8 mouse cellular contexts compared by ENCODE assay signal in the genomic region with DNA sequence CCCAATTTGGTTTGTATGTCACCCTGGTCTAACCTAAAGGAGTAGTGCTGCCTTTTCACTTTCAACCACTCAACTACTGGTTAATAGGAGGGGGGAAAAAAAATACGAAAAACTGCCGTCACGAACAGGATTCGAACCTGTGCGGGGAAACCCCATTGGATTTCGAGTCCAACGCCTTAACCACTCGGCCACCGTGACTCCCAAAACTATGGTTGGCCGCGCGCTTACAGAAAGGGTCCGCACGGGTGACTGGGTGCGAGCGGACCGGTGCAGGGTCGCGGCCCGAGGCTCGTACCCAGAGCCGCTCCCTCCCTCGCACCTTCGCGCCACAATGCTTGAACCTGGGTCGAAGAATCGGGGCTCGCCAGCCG. TPM values are rescaled to one million over a fixed set of nuclear protein-coding genes. Genes with fewer than 3 reads are reported as not detected.
DNase-seq lines count a peak whose midpoint lies in the region; ATAC-seq and TF ChIP-seq lines count a peak whose summit lies in the region.

No protein-coding gene starts in this region.

- H3K27ac ChIP-seq in brown adipose tissue, adult 24 weeks (replicated peaks; ENCODE audit: low read depth, low read length), result peak overlapping the region; percentile 74
- peak overlapping the region; percentile 98 for H3K27ac ChIP-seq in forebrain, embryonic 12.5 days
- peak overlapping the region; percentile 96 for H3K27ac ChIP-seq in neural tube, embryonic 14.5 days (ENCODE audit: low read depth, low read length)
- peak overlapping the region; percentile 90 for H3K27ac ChIP-seq in testis, adult 2 months (ENCODE audit: control insufficient read depth, insufficient read depth, low read depth, low read length)

- H3K36me3 ChIP-seq in E14TG2a.4 (ENCODE audit: insufficient read depth, low read length), result peaks cover 14% of the 10 kb centered on the region
- H3K36me3 ChIP-seq in forebrain, embryonic 12.5 days (replicated peaks), result peaks cover 21% of the 10 kb centered on the region
- peaks cover 14% of the 10 kb centered on the region; the same call in 1 of the 2 replicates for H3K36me3 ChIP-seq in neural tube, embryonic 14.5 days (ENCODE audit: control insufficient read depth, insufficient read depth, low read length)
- peaks cover 2% of the 10 kb centered on the region for H3K36me3 ChIP-seq in testis, adult 2 months (ENCODE audit: control insufficient read depth, insufficient read depth, low read length)

- intact Hi-C loops in heart, postnatal 25 days (cut with DNase I), result loop anchor here (2.0 to 5.0 kb wide), 2 partner anchors 78 to 121 kb away; a partner anchor contains a TSS

- peaks cover 47% of the 10 kb centered on the region for H3K27me3 ChIP-seq in E14TG2a.4 (ENCODE audit: insufficient read depth, low read length)
- no peaks in the 10 kb centered on the region; the same call in 1 of the 2 replicates for H3K27me3 ChIP-seq in forebrain, embryonic 12.5 days
- H3K27me3 ChIP-seq in neural tube, embryonic 14.5 days (ENCODE audit: control insufficient read depth, insufficient read depth, low read length), result no peaks in the 10 kb centered on the region
- no peaks in the 10 kb centered on the region for H3K27me3 ChIP-seq in testis, adult 2 months (ENCODE audit: control insufficient read depth, insufficient read depth, low read length)

- H3K4me2 ChIP-seq in forebrain, embryonic 12.5 days, result peak overlapping the region; percentile 86
- peak overlapping the region; percentile 59 for H3K4me2 ChIP-seq in neural tube, embryonic 14.5 days (ENCODE audit: low read depth, low read length)

- H3K9ac ChIP-seq in forebrain, embryonic 12.5 days, result peak overlapping the region; percentile 100
- H3K9ac ChIP-seq in neural tube, embryonic 14.5 days (replicated peaks; ENCODE audit: low read depth, low read length), result peak overlapping the region; percentile 96

- H3K4me3 ChIP-seq in E14TG2a.4 (replicated peaks; ENCODE audit: low read length), result peak overlapping the region; percentile 100
- H3K4me3 ChIP-seq in brown adipose tissue, adult 24 weeks (ENCODE audit: insufficient read depth, low read depth, low read length), result peak overlapping the region; percentile 97
- peak overlapping the region; percentile 94 for H3K4me3 ChIP-seq in forebrain, embryonic 12.5 days (replicated peaks)
- H3K4me3 ChIP-seq in neural tube, embryonic 14.5 days (ENCODE audit: low read depth, low read length), result peak overlapping the region; percentile 56
- H3K4me3 ChIP-seq in testis, adult 2 months (ENCODE audit: control insufficient read depth, low read depth, low read length), result peak overlapping the region; percentile 97

- no peak for TF ChIP-seq POLR2A in testis, adult 2 months (IDR thresholded peaks at IDR 0.05; ENCODE audit: control insufficient read depth, low read depth, low read length)

- peak; percentile 65 for ATAC-seq in forebrain, embryonic 12.5 days (ENCODE audit: low FRiP score)
- peak; percentile 74 for ATAC-seq in neural tube, embryonic 14.5 days (ENCODE audit: low read depth)

- H3K9me3 ChIP-seq in E14TG2a.4 (ENCODE audit: low read length), result no peaks in the 10 kb centered on the region
- no peaks in the 10 kb centered on the region for H3K9me3 ChIP-seq in forebrain, embryonic 12.5 days
- no peaks in the 10 kb centered on the region for H3K9me3 ChIP-seq in neural tube, embryonic 14.5 days (ENCODE audit: control insufficient read depth, low read length)

- DNase-seq in heart, postnatal 25 days (ENCODE audit: low spot score), result peak; percentile 77
- peak; percentile 85 to 95 for DNase-seq in layer of hippocampus, adult 18-20 months (ENCODE audit: low spot score in 2 of 2)
- peak; percentile 85 to 89 for DNase-seq in lung, adult 18-20 months

- H3K4me1 ChIP-seq in E14TG2a.4 (replicated peaks; ENCODE audit: low read depth, low read length), result peaks cover 33% of the 10 kb centered on the region
- H3K4me1 ChIP-seq in brown adipose tissue, adult 24 weeks (ENCODE audit: control insufficient read depth, insufficient read depth, insufficient read length, low read length), result peaks cover 5% of the 10 kb centered on the region; the same call in 1 of the 2 replicates
- H3K4me1 ChIP-seq in forebrain, embryonic 12.5 days, result peaks cover 12% of the 10 kb centered on the region
- H3K4me1 ChIP-seq in neural tube, embryonic 14.5 days (ENCODE audit: control insufficient read depth, insufficient read depth, low read length), result peaks cover 8% of the 10 kb centered on the region
- peaks cover 7% of the 10 kb centered on the region for H3K4me1 ChIP-seq in testis, adult 2 months (ENCODE audit: control insufficient read depth, insufficient read depth, low read length)

- TF ChIP-seq CTCF in E14TG2a.4 (conservative IDR thresholded peaks at IDR 0.05; ENCODE audit: low read length), result no peak
- no peak for TF ChIP-seq CTCF in testis, adult 2 months (IDR thresholded peaks at IDR 0.05; ENCODE audit: control insufficient read depth, insufficient read depth, insufficient replicate concordance, low read depth, low read length)

- under 1% methylated on average over 29 of the region's 29 CpGs for WGBS in forebrain, embryonic 12.5 days
- WGBS in neural tube, embryonic 14.5 days, result 0% methylated on average over 29 of the region's 29 CpGs

RNA-seq across cellular contexts. Expression of a gene that starts 0.7 kb away (rescaled TPM):
- 63.7 and 94.7 TPM in 2 replicates for polyA plus RNA-seq in brown adipose tissue, adult 24 weeks (2012; ENCODE audit: insufficient read depth, insufficient read length, missing spikeins)
- polyA plus RNA-seq in forebrain, embryonic 12.5 days (2016; fragmentation: Nextera tagmentation; extraction: Ambion mirVana), result 189 and 210 TPM in 2 replicates
- total RNA-seq in heart, postnatal 25 days (2021), result 10 to 100 TPM; 75.8 to 78.4 TPM
- 100 to 1,000 TPM; 242 to 261 TPM for total RNA-seq in layer of hippocampus, adult 18-20 months (2021)
- polyA plus RNA-seq in neural tube, embryonic 14.5 days (2014; fragmentation: Nextera tagmentation; extraction: Ambion mirVana), result 179 and 205 TPM in 2 replicates
- 138 and 141 TPM in 2 replicates for polyA plus RNA-seq in testis, adult 2 months (2012; rRNA removed)

RNA-seq across cellular contexts. Expression of a gene that starts 35.6 kb away (rescaled TPM):
- 1,414 and 1,508 TPM in 2 replicates for polyA plus RNA-seq in brown adipose tissue, adult 24 weeks (2012; ENCODE audit: insufficient read depth, insufficient read length, missing spikeins)
- 660 and 684 TPM in 2 replicates for polyA plus RNA-seq in forebrain, embryonic 12.5 days (2016; fragmentation: Nextera tagmentation; extraction: Ambion mirVana)
- total RNA-seq in heart, postnatal 25 days (2021), result 100 to 1,000 TPM; 294 to 314 TPM
- 100 to 1,000 TPM; 526 to 539 TPM for total RNA-seq in layer of hippocampus, adult 18-20 months (2021)
- polyA plus RNA-seq in neural tube, embryonic 14.5 days (2014; fragmentation: Nextera tagmentation; extraction: Ambion mirVana), result 831 and 835 TPM in 2 replicates
- 191 and 248 TPM in 2 replicates for polyA plus RNA-seq in testis, adult 2 months (2012; rRNA removed)

RNA-seq across cellular contexts. Expression of a gene that starts 40.2 kb away (rescaled TPM):
- 13.5 and 24.5 TPM in 2 replicates for polyA plus RNA-seq in brown adipose tissue, adult 24 weeks (2012; ENCODE audit: insufficient read depth, insufficient read length, missing spikeins)
- 2.4 and 2.7 TPM in 2 replicates for polyA plus RNA-seq in forebrain, embryonic 12.5 days (2016; fragmentation: Nextera tagmentation; extraction: Ambion mirVana)
- 1 to 10 TPM; 2.5 to 2.9 TPM for total RNA-seq in heart, postnatal 25 days (2021)
- 10 to 100 TPM; 20.7 to 21.2 TPM for total RNA-seq in layer of hippocampus, adult 18-20 months (2021)
- 6.4 and 8.9 TPM in 2 replicates for polyA plus RNA-seq in neural tube, embryonic 14.5 days (2014; fragmentation: Nextera tagmentation; extraction: Ambion mirVana)
- 20.3 and 23.2 TPM in 2 replicates for polyA plus RNA-seq in testis, adult 2 months (2012; rRNA removed)

RNA-seq across cellular contexts. Expression of a gene that starts 46.9 kb away (rescaled TPM):
- polyA plus RNA-seq in brown adipose tissue, adult 24 weeks (2012; ENCODE audit: insufficient read depth, insufficient read length, missing spikeins), result 15.1 and 17.1 TPM in 2 replicates
- polyA plus RNA-seq in forebrain, embryonic 12.5 days (2016; fragmentation: Nextera tagmentation; extraction: Ambion mirVana), result 61.9 and 62.0 TPM in 2 replicates
- 10 to 100 TPM; 16.0 to 16.5 TPM for total RNA-seq in heart, postnatal 25 days (2021)
- total RNA-seq in layer of hippocampus, adult 18-20 months (2021), result 10 to 100 TPM; 74.0 to 76.8 TPM
- 64.5 and 71.2 TPM in 2 replicates for polyA plus RNA-seq in neural tube, embryonic 14.5 days (2014; fragmentation: Nextera tagmentation; extraction: Ambion mirVana)
- polyA plus RNA-seq in testis, adult 2 months (2012; rRNA removed), result 82.6 and 84.1 TPM in 2 replicates

RNA-seq across cellular contexts. Expression of a gene that starts 47.0 kb away (rescaled TPM):
- 67.1 and 87.6 TPM in 2 replicates for polyA plus RNA-seq in brown adipose tissue, adult 24 weeks (2012; ENCODE audit: insufficient read depth, insufficient read length, missing spikeins)
- polyA plus RNA-seq in forebrain, embryonic 12.5 days (2016; fragmentation: Nextera tagmentation; extraction: Ambion mirVana), result 141 and 155 TPM in 2 replicates
- total RNA-seq in heart, postnatal 25 days (2021), result 10 to 100 TPM; 44.4 to 46.8 TPM
- 10 to 100 TPM; 96.5 to 98.5 TPM for total RNA-seq in layer of hippocampus, adult 18-20 months (2021)
- 131 and 140 TPM in 2 replicates for polyA plus RNA-seq in neural tube, embryonic 14.5 days (2014; fragmentation: Nextera tagmentation; extraction: Ambion mirVana)
- 22.5 and 27.7 TPM in 2 replicates for polyA plus RNA-seq in testis, adult 2 months (2012; rRNA removed)

Comparison
In these comparisons a context has a peak if more than half of its experiments do, and no peak if none do; other contexts are left out.
1. Peak in every context shown above with its lines: DNase-seq, ATAC-seq, H3K4me3 ChIP-seq and H3K27ac ChIP-seq.